Mouse (Mus musculus) stomach, postnatal 0 days (tissue): ENCODE measurements around the gene Farp1. TPM values are rescaled to one million over a fixed set of nuclear protein-coding genes. Genes with fewer than 3 reads are reported as not detected.
A peak's percentile ranks its signal among the peaks of the same experiment; 100 is the strongest.

Source experiments
- ATAC-seq: fragments of 200-750 bp; cut with Nextera tagmentation; 2 replicates; pipeline ENCODE4 v1.8.0; 2017; ENCODE audit not compliant: low FRiP score, low TSS enrichment
- DNase-seq: peaks from one replicate; pipeline ENCODE4 v3.0.0-alpha.2; 2016; ENCODE audit warnings: low spot score
- H3K27ac ChIP-seq: fragments of 300-500 bp; sonication (generic); replicated peaks from 2 replicates; pipeline ENCODE4 v1.5.1; 2014; ENCODE audit warnings: mild to moderate bottlenecking, control low read depth
- H3K27me3 ChIP-seq: fragments of 300-500 bp; sonication (generic); 2 replicates; pipeline ENCODE4 v1.6.1; 2014; ENCODE audit warnings: low read length; ENCODE audit not compliant: control insufficient read depth, insufficient read depth
- H3K36me3 ChIP-seq: fragments of 300-500 bp; sonication (generic); 2 replicates; pipeline ENCODE4 v1.6.1; 2014; ENCODE audit warnings: low read length, mixed read lengths; ENCODE audit not compliant: control insufficient read depth, insufficient read depth
- H3K4me1 ChIP-seq: fragments of 300-500 bp; sonication (generic); replicated peaks from 2 replicates; pipeline ENCODE4 v1.6.1; 2014; ENCODE audit warnings: antibody characterized with exemption; ENCODE audit not compliant: control insufficient read depth, insufficient read depth
- H3K4me2 ChIP-seq: fragments of 300-500 bp; sonication (generic); replicated peaks from 2 replicates; pipeline ENCODE4 v1.6.1; 2014; ENCODE audit warnings: low read depth, mild to moderate bottlenecking, control low read depth, moderate library complexity
- H3K4me3 ChIP-seq: fragments of 300-500 bp; sonication (generic); 2 replicates; pipeline ENCODE4 v1.5.1; 2014; ENCODE audit warnings: low read depth, low read length, control low read depth
- H3K9ac ChIP-seq: fragments of 300-500 bp; sonication (generic); 2 replicates; pipeline ENCODE4 v1.6.1; 2014; ENCODE audit warnings: mild to moderate bottlenecking, low read length, control low read depth, mixed read lengths
- H3K9me3 ChIP-seq: fragments of 300-500 bp; sonication (generic); 2 replicates; pipeline ENCODE4 v1.6.1; 2016; ENCODE audit warnings: low read length; ENCODE audit not compliant: control insufficient read depth
- CTCF ChIP-seq: IDR thresholded peaks from 2 replicates; pipeline ENCODE4 v1.5.1; 2016; ENCODE audit warnings: antibody characterized with exemption, low read depth, mild to moderate bottlenecking, moderate library complexity
- EP300 ChIP-seq: optimal IDR thresholded peaks from 2 replicates; pipeline ENCODE3; 2016; ENCODE audit warnings: antibody characterized with exemption
- WGBS: fragments of 180-500 bp; shearing (Covaris S2); extraction: QIAGEN DNeasy Blood & Tissue Kit; methylation state at CpG from one replicate; pipeline ENCODE4 v1.1.7; 2014; 5-methylcytosine and 5-hydroxymethylcytosine counted together
- polyA plus RNA-seq: library from polyadenylated mRNA; unstranded; fragments of >200 nt; fragmentation: Nextera tagmentation; extraction: Ambion mirVana; gene quantifications from 2 replicates; pipeline ENCODE4 v1.2.1, GENCODE M21; 2015

Gene Farp1
- polyA plus RNA-seq, 1 experiment from 2014 or later = 4.6 TPM

DNA sequence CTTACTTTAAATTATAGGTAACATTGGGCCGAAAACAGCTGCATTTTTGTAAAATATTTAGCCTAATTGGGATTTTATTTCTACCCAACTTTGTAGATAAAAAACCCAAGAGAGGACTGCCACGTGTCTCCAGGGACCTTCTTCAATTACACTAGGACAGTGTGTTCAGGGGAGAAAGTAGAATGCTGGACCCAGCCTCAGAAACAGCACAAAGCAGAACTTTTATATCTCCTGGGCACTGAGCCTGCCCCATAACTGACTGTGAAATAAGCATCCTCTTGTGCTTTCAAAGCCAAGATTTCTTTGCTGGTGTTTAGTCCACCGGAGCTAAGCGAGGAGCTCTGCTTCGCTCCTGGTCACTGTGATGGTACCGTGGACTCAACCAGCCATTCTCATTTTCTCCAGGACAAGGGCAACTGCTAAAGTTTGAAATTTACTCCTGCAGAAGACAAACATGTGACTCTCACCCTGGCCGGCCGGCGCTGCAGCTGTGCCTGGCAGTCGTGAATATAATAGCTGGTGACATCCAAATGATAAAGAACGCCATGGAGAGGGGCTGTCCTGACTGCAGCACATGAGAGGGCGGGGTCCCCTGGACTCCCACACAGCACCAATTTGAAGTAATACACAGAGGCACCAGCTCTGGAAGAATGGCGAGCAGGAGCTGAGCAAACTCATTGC, 281.8 kb downstream of the Farp1 start:
- Histone ChIP-seq H3K27ac (no peak overlapping the region), H3K9me3 (no peaks in the 10 kb centered on the region), H3K36me3 (peaks cover 2% of the 10 kb centered on the region; the same call in 1 of the 2 replicates), H3K4me2 (no peak overlapping the region), H3K4me3 (no peak overlapping the region), H3K27me3 (no peaks in the 10 kb centered on the region), H3K9ac (no peak overlapping the region), H3K4me1 (peaks cover 4% of the 10 kb centered on the region)
- DNase-seq (no peak), ATAC-seq (no peak)
- WGBS = 47% methylated on average over 13 of the region's 13 CpGs
- no peak for TF ChIP-seq CTCF

DNA sequence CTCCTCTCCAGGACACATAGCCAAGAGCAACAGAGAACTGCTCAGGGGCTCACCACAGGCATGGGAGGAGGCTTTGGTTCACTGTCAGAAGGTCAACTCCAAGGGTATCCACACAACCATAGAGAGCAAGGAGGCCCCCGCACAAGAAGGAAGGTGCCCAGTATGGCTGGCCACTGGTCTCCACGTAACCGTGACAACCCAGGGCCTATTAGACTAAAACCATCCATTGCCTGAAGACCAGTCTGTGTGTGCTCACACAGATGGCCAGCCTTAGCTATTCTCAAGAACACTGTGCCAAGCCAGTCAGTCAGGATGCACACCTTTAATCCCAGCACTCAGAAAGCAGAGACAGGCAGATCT, 282.3 kb downstream of the Farp1 start:
- WGBS = 96% methylated on average over 3 of the region's 3 CpGs
- no peak for DNase-seq
- peaks cover 2% of the 10 kb centered on the region; the same call in 1 of the 2 replicates for H3K36me3 ChIP-seq
- no peak overlapping the region for H3K27ac ChIP-seq
- no peaks in the 10 kb centered on the region for H3K9me3 ChIP-seq
- H3K9ac ChIP-seq = no peak overlapping the region
- no peak for TF ChIP-seq EP300
- no peak for TF ChIP-seq CTCF
- H3K27me3 ChIP-seq = no peaks in the 10 kb centered on the region
- no peak overlapping the region for H3K4me2 ChIP-seq
- 0 out of 2 replicates have a peak, but pooled peaks have one; percentile 27 for ATAC-seq
- H3K4me3 ChIP-seq = no peak overlapping the region
- peaks cover 4% of the 10 kb centered on the region for H3K4me1 ChIP-seq

DNA sequence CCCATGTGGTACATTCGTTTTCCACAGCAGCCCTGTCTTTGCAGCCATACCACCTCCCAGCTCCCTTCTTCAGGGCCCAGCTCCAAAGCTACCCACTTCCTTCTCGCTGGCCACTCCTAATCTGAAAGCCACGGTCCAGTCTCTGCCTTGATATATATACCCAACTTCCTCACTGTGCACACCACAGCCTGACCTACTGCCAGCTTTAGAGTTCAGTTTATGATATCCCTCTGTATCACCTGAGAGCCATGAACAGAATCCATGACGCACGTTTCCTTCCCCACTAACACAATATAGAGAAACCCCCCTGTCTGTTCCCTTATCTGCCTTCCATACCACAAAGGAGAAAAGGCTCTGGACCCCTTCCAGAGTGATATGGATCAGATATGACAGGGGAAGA, 283.4 kb downstream of the Farp1 start:
- DNase-seq = no peak
- peaks cover 4% of the 10 kb centered on the region; the same call in 1 of the 2 replicates for H3K4me1 ChIP-seq
- H3K36me3 ChIP-seq = peaks cover 2% of the 10 kb centered on the region; the same call in 1 of the 2 replicates
- peak; percentile 73 for ATAC-seq
- no peaks in the 10 kb centered on the region for H3K27me3 ChIP-seq
- 59% methylated on average over 5 of the region's 5 CpGs for WGBS
- 0 out of 2 replicates have a peak overlapping the region, but pooled peaks have one; percentile 4 for H3K27ac ChIP-seq
- H3K9ac ChIP-seq = no peak overlapping the region
- TF ChIP-seq EP300 (no peak), CTCF (no peak)
- H3K4me2 ChIP-seq = no peak overlapping the region
- no peaks in the 10 kb centered on the region for H3K9me3 ChIP-seq
- H3K4me3 ChIP-seq = no peak overlapping the region

DNA sequence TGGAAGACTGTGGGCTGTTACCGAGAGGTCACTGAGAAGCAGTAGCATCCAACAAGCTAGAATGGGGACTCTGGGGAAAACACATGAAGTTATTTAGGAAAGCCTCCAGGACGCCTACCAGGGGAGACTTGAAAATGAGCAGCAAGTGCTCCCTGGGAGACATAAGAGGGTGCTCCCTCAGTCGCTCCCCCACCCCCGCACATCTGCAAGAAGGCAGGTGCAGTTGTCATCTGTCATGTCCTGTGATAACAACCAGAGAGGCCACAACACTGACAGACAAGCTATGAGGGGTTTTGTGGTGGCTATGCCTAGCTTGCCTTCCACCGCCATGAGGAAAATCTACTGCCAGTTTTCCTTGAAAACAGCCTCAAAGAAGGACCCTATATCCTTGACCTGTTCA, 287.1 kb downstream of the Farp1 start:
- no peak for ATAC-seq
- Histone ChIP-seq H3K4me2 (no peak overlapping the region), H3K4me1 (0 out of 2 replicates have a peak, but pooled peaks cover 2% of the 10 kb centered on the region), H3K4me3 (no peak overlapping the region), H3K27me3 (no peaks in the 10 kb centered on the region), H3K27ac (no peak overlapping the region), H3K9ac (no peak overlapping the region), H3K36me3 (no peaks in the 10 kb centered on the region), H3K9me3 (no peaks in the 10 kb centered on the region)
- WGBS = 89% methylated on average over 5 of the region's 5 CpGs
- TF ChIP-seq CTCF (no peak), EP300 (no peak)
- DNase-seq = no peak

- Histone ChIP-seq H3K27ac (no peak overlapping the region), H3K36me3 (no peaks in the 10 kb centered on the region), H3K4me2 (no peak overlapping the region), H3K4me1 (no peaks in the 10 kb centered on the region), H3K4me3 (no peak overlapping the region), H3K9me3 (no peaks in the 10 kb centered on the region), H3K27me3 (no peaks in the 10 kb centered on the region), H3K9ac (no peak overlapping the region)
- ATAC-seq (no peak), DNase-seq (no peak)
- no peak for TF ChIP-seq EP300
- 83% methylated on average over 7 of the region's 7 CpGs for WGBS
Observed at GRCm38 (mm10) chr14:121322641-121323040, 287.6 kb downstream of the Farp1 start.

DNA sequence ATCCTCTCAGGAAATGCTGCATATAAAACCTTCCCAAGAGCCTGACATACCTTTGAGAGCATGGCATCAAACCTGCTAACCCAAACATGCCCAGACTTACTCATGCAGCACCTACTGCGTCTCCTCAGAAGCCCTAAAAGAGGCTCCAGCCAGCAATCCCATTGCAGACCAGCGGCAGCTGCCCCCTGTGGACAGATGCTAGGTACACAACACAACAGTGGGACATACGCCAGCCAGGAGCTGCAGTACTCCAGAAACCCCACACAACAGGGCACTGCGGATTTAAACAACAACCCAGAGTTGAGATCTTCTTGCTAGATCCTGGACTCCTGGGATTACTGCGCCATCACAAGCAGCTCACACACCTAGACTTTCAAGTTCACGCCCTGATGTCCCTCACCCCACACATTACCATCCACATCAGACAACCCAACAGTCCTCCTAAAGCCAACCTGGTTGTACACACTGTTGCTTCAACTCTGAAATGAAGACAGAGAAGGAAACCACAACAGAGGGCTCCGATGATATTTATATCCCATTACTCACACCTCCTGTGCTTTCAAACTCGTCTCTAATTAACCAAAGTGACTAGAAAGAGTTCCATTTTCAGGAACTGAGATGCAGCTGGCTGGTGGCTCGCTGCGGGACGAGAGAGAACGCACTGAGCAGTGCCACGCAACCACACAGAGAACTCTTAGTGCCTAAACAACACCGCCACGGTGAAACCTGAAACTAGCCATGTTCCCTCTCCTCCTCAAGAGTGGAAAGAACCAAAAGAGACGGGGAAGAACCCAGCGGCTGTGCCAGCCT, 289.7 kb downstream of the Farp1 start:
- Histone ChIP-seq H3K4me3 (no peak overlapping the region), H3K4me2 (no peak overlapping the region), H3K9me3 (no peaks in the 10 kb centered on the region), H3K9ac (no peak overlapping the region), H3K4me1 (no peaks in the 10 kb centered on the region), H3K27ac (no peak overlapping the region), H3K36me3 (no peaks in the 10 kb centered on the region), H3K27me3 (no peaks in the 10 kb centered on the region)
- WGBS = 73% methylated on average over 17 of the region's 17 CpGs
- no peak for DNase-seq
- TF ChIP-seq CTCF (no peak), EP300 (no peak)
- no peak for ATAC-seq
